ENCODE assay signal across 8 mouse cellular contexts in the genomic region with DNA sequence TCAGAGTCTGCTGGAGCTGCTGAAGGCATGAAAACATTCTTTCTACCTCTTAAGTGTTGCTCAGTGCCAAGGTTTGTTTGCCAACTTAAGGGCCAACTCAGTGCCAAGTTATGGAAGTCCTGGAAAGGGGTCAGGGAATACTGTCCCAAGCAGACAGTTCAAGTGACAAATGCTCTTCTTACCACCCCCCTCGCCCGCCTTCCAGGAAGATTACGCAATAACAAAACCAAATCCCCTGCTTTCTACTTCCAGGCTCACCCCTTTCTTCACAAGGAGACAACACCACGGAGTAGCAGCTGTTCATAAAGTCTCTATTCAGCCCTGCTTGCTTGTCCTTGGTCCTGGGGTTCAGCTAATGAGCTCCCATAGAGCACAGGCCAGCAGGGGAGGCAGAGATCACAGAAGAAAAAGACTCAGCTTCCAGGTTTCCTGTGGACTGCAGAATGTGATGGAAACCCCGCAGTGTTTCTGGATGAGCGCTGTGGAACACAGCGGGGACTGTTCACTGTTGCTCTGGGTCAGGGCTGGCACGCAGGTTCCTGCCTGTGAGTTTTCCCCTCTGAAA. TPM values are rescaled to one million over a fixed set of nuclear protein-coding genes. Genes with fewer than 3 reads are reported as not detected.
DNase-seq lines count a peak whose midpoint lies in the region; ATAC-seq and TF ChIP-seq lines count a peak whose summit lies in the region.

No protein-coding gene starts in this region.

- H3K4me2 ChIP-seq in lung, embryonic 14.5 days: no peak overlapping the region

- H3K9me3 ChIP-seq in lung, embryonic 14.5 days (ENCODE audit: low read depth, low read length): no peaks in the 10 kb centered on the region

- H3K27me3 ChIP-seq in lung, embryonic 14.5 days (ENCODE audit: insufficient read depth, low read length): no peaks in the 10 kb centered on the region

- ATAC-seq in lung, embryonic 14.5 days (ENCODE audit: insufficient read depth): peak; percentile 55; the same call in 1 of the 2 replicates

- peak; percentile 52 for DNase-seq in kidney, adult 9 months
- no peak for DNase-seq in kidney, postnatal 4 days
- DNase-seq in cerebellum, adult 18-20 months: peak; percentile 8 to 9
- DNase-seq in frontal cortex, postnatal 10 days (ENCODE audit: low spot score in 2 of 2): peak; percentile 10 to 26
- peak; percentile 72 for DNase-seq in lung, embryonic 14.5 days
- no peak for DNase-seq in T-cell, adult 2 months (ENCODE audit: low spot score)
- DNase-seq in liver: no peak
- no peak for DNase-seq in right cerebral cortex, postnatal 25 days

- H3K9ac ChIP-seq in lung, embryonic 14.5 days: peak overlapping the region; percentile 6; the same call in 1 of the 2 replicates

- peak; percentile 14; the same call in 1 of the 2 replicates for TF ChIP-seq CTCF in lung, embryonic 14.5 days (IDR thresholded peaks at IDR 0.05; ENCODE audit: low read depth)

- peaks cover 16% of the 10 kb centered on the region for H3K4me1 ChIP-seq in lung, embryonic 14.5 days (ENCODE audit: insufficient read depth)

- no peaks in the 10 kb centered on the region for H3K36me3 ChIP-seq in lung, embryonic 14.5 days (ENCODE audit: insufficient read depth)

- 40% methylated on average over 8 of the region's 8 CpGs for WGBS in lung, embryonic 14.5 days

- no peak overlapping the region for H3K4me3 ChIP-seq in lung, embryonic 14.5 days (ENCODE audit: low read depth, low read length)

- H3K27ac ChIP-seq in lung, embryonic 14.5 days (ENCODE audit: low read depth): peak overlapping the region; percentile 74; the same call in 1 of the 2 replicates

RNA-seq across cellular contexts. Expression of gene Hopx, which starts 22.9 kb away (rescaled TPM):
- polyA plus RNA-seq in lung, embryonic 14.5 days (2014; fragmentation: Nextera tagmentation; extraction: Ambion mirVana): 2.4 and 3.6 TPM in 2 replicates

Comparison
In these comparisons a context has a peak if more than half of its experiments do, and no peak if none do; other contexts are left out.
1. DNase-seq: peak in kidney, adult 9 months (single experiment), cerebellum, adult 18-20 months (2 of 2), frontal cortex, postnatal 10 days (2 of 2) and lung, embryonic 14.5 days (single experiment); none in kidney, postnatal 4 days (0 of 2), T-cell, adult 2 months (single experiment), liver (single experiment) and right cerebral cortex, postnatal 25 days (single experiment).